Mouse (Mus musculus) bone marrow, adult 2 months (tissue): ENCODE data around the gene 4930524J08Rik.

ENCODE experiments used
- CTCF ChIP-seq: fragments of 200-500 bp; IDR thresholded peaks from 2 replicates; pipeline ENCODE4 v1.5.1; 2011; ENCODE audit warnings: low read length, control low read depth; ENCODE audit not compliant: control insufficient read depth, insufficient read depth
- POLR2A ChIP-seq: fragments of 200-500 bp; IDR thresholded peaks from 2 replicates; pipeline ENCODE4 v1.6.1; 2011; ENCODE audit warnings: low read depth, mild to moderate bottlenecking, control low read depth, low read length, borderline replicate concordance; ENCODE audit not compliant: control insufficient read depth

GRCm38 (mm10) chr5:99939440-99939839 is 39.4 kb upstream of the 4930524J08Rik start:
- TF ChIP-seq CTCF (no peak), POLR2A (no peak)
